Mouse (Mus musculus) testis, adult 10 weeks (tissue): ENCODE measurements around the gene Spg20. TPM values are rescaled to one million over a fixed set of nuclear protein-coding genes. Genes with fewer than 3 reads are reported as not detected.

Experiments used
- polyA plus RNA-seq: library from polyadenylated mRNA; stranded (reverse); fragments of 350-450 nt; fragmentation: Illumina TruSeq; extraction: RNeasy Lipid Tissue Mini Kit (QIAGEN cat#74804); gene quantifications from one replicate; pipeline ENCODE4 v1.2.3, GENCODE M21; 2014; ENCODE audit warnings: low read depth, low replicate concordance

The Spg20 gene
- 23.9 TPM for polyA plus RNA-seq

DNA sequence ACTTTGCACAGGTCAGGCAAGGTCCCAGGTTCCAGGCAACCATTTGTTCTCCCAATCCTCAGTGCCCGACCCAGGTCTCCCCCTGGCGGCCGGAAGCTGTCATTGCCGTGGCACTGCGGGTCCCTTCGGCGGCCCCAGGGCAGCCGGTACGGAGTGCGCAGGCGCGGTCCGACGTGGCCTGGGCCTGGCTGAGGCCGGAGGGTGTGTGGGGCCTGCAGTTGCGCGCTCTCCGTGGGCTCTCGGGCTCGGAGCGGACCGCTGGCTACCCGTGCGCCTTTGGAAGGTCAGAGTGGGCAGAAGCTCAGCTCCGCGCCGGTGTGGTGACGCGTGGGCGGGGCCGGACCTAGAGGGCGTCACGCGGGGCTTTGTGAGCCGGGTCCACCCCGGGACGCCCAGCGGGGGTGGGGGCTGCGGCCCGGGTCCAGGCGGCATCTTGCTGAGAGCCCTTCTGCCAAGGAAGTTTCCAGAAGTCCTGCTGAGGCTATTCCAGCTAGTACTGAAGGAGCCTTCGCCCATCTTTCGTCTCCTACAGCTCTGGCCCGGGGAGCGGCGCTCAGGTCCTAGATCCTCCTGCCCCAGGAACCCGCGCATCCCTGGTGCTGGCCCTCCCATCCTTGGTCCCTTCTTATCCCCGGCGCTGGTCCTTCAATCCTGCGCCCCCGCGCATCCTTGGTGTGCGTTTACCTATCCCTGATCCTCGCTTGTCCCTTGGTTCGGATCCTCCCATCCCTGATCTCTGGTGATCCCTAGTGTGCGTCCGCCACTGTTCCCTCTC, at the start of gene Spg20:
Gene Spg20 (plus strand): TSS at position 174 of the 775 bp plus-strand sequence.

DNA sequence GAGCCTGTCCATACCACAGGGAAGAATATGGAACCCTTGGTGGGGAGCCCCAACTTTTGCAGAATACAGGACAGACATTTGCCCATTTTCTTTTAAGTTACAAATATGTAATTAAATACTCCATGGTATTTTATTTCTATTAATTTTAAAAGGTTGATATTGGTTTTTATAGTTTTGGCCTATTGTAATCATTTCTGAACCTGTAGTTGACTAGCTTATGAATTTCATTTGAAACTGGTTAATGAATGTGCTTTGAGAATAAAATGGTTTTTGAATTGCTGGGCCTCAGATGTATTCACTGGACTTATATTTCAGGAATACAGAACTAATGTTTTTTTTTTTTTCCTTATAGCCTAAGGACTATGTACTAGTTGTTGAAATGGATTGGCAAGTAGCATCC, 25.1 kb downstream of the Spg20 start, which contains the start of gene Ccdc169:
Gene Ccdc169 (plus strand): TSS at position 301 of the 400 bp plus-strand sequence.

DNA sequence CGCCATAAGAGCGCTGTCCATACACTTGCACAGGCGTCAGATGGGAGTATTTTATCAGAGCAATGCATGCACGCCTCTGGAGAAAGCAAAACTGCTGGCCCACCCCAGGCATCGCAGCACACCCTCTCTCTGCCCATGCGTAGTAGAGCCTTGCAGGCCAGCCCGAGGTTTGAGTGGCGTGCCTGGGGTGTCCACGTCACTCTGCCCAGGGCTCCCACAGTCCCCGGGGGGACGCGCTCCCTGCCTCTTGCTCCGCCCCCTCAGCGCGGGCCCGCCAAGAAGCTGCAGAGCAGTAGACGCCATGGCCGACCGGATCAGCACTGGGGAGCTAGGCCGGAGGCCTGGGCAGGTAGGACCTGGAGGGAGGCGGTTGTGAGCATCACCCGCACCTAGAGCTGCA, 69.9 kb downstream of the Spg20 start, which contains the start of gene Sohlh2:
Gene Sohlh2 (plus strand): TSS at position 263 of the 400 bp plus-strand sequence.

Other genes with a start within 250 kb of the Spg20 start
- not detected for gene Sertm1, start 196.2 kb upstream of the Spg20 start, polyA plus RNA-seq
- gene Ccna1, start 56.6 kb upstream of the Spg20 start, polyA plus RNA-seq = 98.5 TPM
- 348 TPM for gene Ccdc169, start 25.2 kb downstream of the Spg20 start, polyA plus RNA-seq
- 12.6 TPM for gene Sohlh2, start 69.9 kb downstream of the Spg20 start, polyA plus RNA-seq
- 2.4 TPM for gene Dclk1, start 130.3 kb downstream of the Spg20 start, polyA plus RNA-seq